Mouse (Mus musculus): ENCODE results near the gene H2-DMb1. TPM values are rescaled to one million over a fixed set of nuclear protein-coding genes. Genes with fewer than 3 reads are reported as not detected.

H2-DMb1 gene
- polyA plus RNA-seq (2012; rRNA removed) = 146 and 187 TPM in 2 replicates

GRCm38 (mm10) chr17:34152923-34153322 lies at the start of gene H2-DMb1:
H2-DMb1 (plus strand) TSS chr17:34153072.
- WGBS = 25% methylated on average over 4 of the region's 4 CpGs
- Histone ChIP-seq H3K4me1 (ENCODE audit: control insufficient read depth, insufficient read depth, low read length) (no peaks in the 10 kb centered on the region), H3K4me3 (replicated peaks; ENCODE audit: extremely low read depth, low read depth, low read length) (peak within 1 kb of the TSS; percentile 44)
- no peak for TF ChIP-seq CTCF (IDR thresholded peaks at IDR 0.05; ENCODE audit: insufficient read depth, low read length)
- peak; percentile 42; the same call in 1 of the 2 replicates for TF ChIP-seq POLR2A (IDR thresholded peaks at IDR 0.05; ENCODE audit: borderline replicate concordance, extremely low read depth, low read depth, low read length)
- DNase-seq = peak; percentile 52

GRCm38 (mm10) chr17:34104804-34105203 lies 48.1 kb upstream of the H2-DMb1 start:
- Histone ChIP-seq H3K4me1 (ENCODE audit: control insufficient read depth, insufficient read depth, low read length) (peaks cover 4% of the 10 kb centered on the region; the same call in 1 of the 2 replicates), H3K4me3 (replicated peaks; ENCODE audit: extremely low read depth, low read depth, low read length) (no peak overlapping the region)
- TF ChIP-seq CTCF (IDR thresholded peaks at IDR 0.05; ENCODE audit: insufficient read depth, low read length) (no peak), POLR2A (IDR thresholded peaks at IDR 0.05; ENCODE audit: borderline replicate concordance, extremely low read depth, low read depth, low read length) (no peak)
- 58% methylated on average over 9 of the region's 9 CpGs for WGBS
- no peak for DNase-seq

GRCm38 (mm10) chr17:34106555-34106954 lies 46.3 kb upstream of the H2-DMb1 start:
- H3K4me3 ChIP-seq (replicated peaks; ENCODE audit: extremely low read depth, low read depth, low read length) = no peak overlapping the region
- peaks cover 4% of the 10 kb centered on the region; the same call in 1 of the 2 replicates for H3K4me1 ChIP-seq (ENCODE audit: control insufficient read depth, insufficient read depth, low read length)
- no peak for TF ChIP-seq CTCF (IDR thresholded peaks at IDR 0.05; ENCODE audit: insufficient read depth, low read length)
- TF ChIP-seq POLR2A (IDR thresholded peaks at IDR 0.05; ENCODE audit: borderline replicate concordance, extremely low read depth, low read depth, low read length) = no peak
- 87% methylated on average over 7 of the region's 7 CpGs for WGBS
- DNase-seq = no peak

- TF ChIP-seq POLR2A (IDR thresholded peaks at IDR 0.05; ENCODE audit: borderline replicate concordance, extremely low read depth, low read depth, low read length) = no peak
- TF ChIP-seq CTCF (IDR thresholded peaks at IDR 0.05; ENCODE audit: insufficient read depth, low read length) = no peak
- Histone ChIP-seq H3K4me3 (replicated peaks; ENCODE audit: extremely low read depth, low read depth, low read length) (no peak overlapping the region), H3K4me1 (ENCODE audit: control insufficient read depth, insufficient read depth, low read length) (peaks cover under 1% of the 10 kb centered on the region; the same call in 1 of the 2 replicates)
- no peak for DNase-seq
- WGBS = 74% methylated on average over 7 of the region's 7 CpGs
Observed at GRCm38 (mm10) chr17:34107109-34107867, 45.6 kb upstream of the H2-DMb1 start.

- TF ChIP-seq POLR2A (IDR thresholded peaks at IDR 0.05; ENCODE audit: borderline replicate concordance, extremely low read depth, low read depth, low read length) (no peak), CTCF (IDR thresholded peaks at IDR 0.05; ENCODE audit: insufficient read depth, low read length) (no peak)
- Histone ChIP-seq H3K4me1 (ENCODE audit: control insufficient read depth, insufficient read depth, low read length) (no peaks in the 10 kb centered on the region), H3K4me3 (replicated peaks; ENCODE audit: extremely low read depth, low read depth, low read length) (no peak overlapping the region)
- DNase-seq = no peak
- 72% methylated on average over 6 of the region's 6 CpGs for WGBS
Observed at GRCm38 (mm10) chr17:34108460-34108859, 44.4 kb upstream of the H2-DMb1 start.

- no peak for DNase-seq
- Histone ChIP-seq H3K4me3 (replicated peaks; ENCODE audit: extremely low read depth, low read depth, low read length) (no peak overlapping the region), H3K4me1 (ENCODE audit: control insufficient read depth, insufficient read depth, low read length) (no peaks in the 10 kb centered on the region)
- WGBS = 72% methylated on average over 14 of the region's 14 CpGs
- TF ChIP-seq POLR2A (IDR thresholded peaks at IDR 0.05; ENCODE audit: borderline replicate concordance, extremely low read depth, low read depth, low read length) (no peak), CTCF (IDR thresholded peaks at IDR 0.05; ENCODE audit: insufficient read depth, low read length) (no peak; the same call in 1 of the 2 replicates)
Observed at GRCm38 (mm10) chr17:34109038-34109805, 43.6 kb upstream of the H2-DMb1 start.

GRCm38 (mm10) chr17:34109806-34110195 lies 43.1 kb upstream of the H2-DMb1 start:
- WGBS = 67% methylated on average over 3 of the region's 3 CpGs
- Histone ChIP-seq H3K4me1 (ENCODE audit: control insufficient read depth, insufficient read depth, low read length) (no peaks in the 10 kb centered on the region), H3K4me3 (replicated peaks; ENCODE audit: extremely low read depth, low read depth, low read length) (no peak overlapping the region)
- TF ChIP-seq POLR2A (IDR thresholded peaks at IDR 0.05; ENCODE audit: borderline replicate concordance, extremely low read depth, low read depth, low read length) (no peak), CTCF (IDR thresholded peaks at IDR 0.05; ENCODE audit: insufficient read depth, low read length) (no peak)
- no peak for DNase-seq

- TF ChIP-seq CTCF (IDR thresholded peaks at IDR 0.05; ENCODE audit: insufficient read depth, low read length) (no peak), POLR2A (IDR thresholded peaks at IDR 0.05; ENCODE audit: borderline replicate concordance, extremely low read depth, low read depth, low read length) (no peak)
- WGBS = 47% methylated on average over 8 of the region's 8 CpGs
- no peak overlapping the region for H3K4me3 ChIP-seq (replicated peaks; ENCODE audit: extremely low read depth, low read depth, low read length)
- no peaks in the 10 kb centered on the region for H3K4me1 ChIP-seq (ENCODE audit: control insufficient read depth, insufficient read depth, low read length)
- DNase-seq = no peak
Observed at GRCm38 (mm10) chr17:34110309-34110708, 42.6 kb upstream of the H2-DMb1 start.

- WGBS = 86% methylated on average over 7 of the region's 7 CpGs
- no peak for DNase-seq
- no peak for TF ChIP-seq CTCF (IDR thresholded peaks at IDR 0.05; ENCODE audit: insufficient read depth, low read length)
- no peak for TF ChIP-seq POLR2A (IDR thresholded peaks at IDR 0.05; ENCODE audit: borderline replicate concordance, extremely low read depth, low read depth, low read length)
Observed at GRCm38 (mm10) chr17:34114114-34114513, 38.8 kb upstream of the H2-DMb1 start.

More at GRCm38 (mm10) chr17:34114114-34114513, 38.8 kb upstream of the H2-DMb1 start:
- Histone ChIP-seq H3K4me1 (ENCODE audit: control insufficient read depth, insufficient read depth, low read length) (peaks cover 3% of the 10 kb centered on the region; the same call in 1 of the 2 replicates), H3K4me3 (replicated peaks; ENCODE audit: extremely low read depth, low read depth, low read length) (no peak overlapping the region)
